Mouse (Mus musculus) spleen, adult 2 months (tissue): Measurements from ENCODE around the gene Epha6.

Source experiments
- CTCF ChIP-seq: fragments of 200-500 bp; IDR thresholded peaks from 2 replicates; pipeline ENCODE4 v1.5.1; 2011; ENCODE audit warnings: mild to moderate bottlenecking, inconsistent platforms; ENCODE audit not compliant: insufficient read depth, insufficient read length, insufficient replicate concordance; ENCODE audit errors: extremely low read depth
- POLR2A ChIP-seq: fragments of 200-500 bp; IDR thresholded peaks from 2 replicates; pipeline ENCODE4 v1.6.1; 2011; ENCODE audit warnings: low read depth, low read length, inconsistent platforms

GRCm38 (mm10) chr16:60028381-60028780 lies 577.0 kb downstream of the Epha6 start:
- TF ChIP-seq CTCF (no peak), POLR2A (no peak)
